Mouse (Mus musculus): ENCODE results near the gene Fbxl21.

DNA sequence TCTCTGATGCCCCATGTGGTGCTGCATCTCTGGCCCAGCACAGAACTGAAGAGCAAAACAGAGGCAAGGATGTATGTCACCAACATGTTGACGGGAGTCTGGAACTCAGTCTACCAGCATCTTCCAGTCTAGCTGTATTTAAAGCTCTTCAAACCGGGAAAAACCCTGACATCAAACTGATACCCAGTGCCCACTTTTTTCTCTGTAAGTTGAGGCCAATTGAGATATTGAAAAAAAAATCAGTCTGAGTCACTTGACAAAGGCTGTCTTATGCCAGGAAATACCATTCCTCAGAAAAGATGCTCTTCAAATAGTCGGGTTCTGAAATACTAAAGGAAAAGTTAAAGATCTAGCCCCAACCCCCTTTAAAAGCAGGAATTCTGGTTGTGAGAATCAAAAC lies 40.1 kb upstream of the Fbxl21 start, which contains the start of gene Il9:
- TF ChIP-seq CTCF (IDR thresholded peaks at IDR 0.05; ENCODE audit: extremely low read depth, insufficient read length, insufficient replicate concordance, low read depth, low read length), result no peak
- no peak for TF ChIP-seq POLR2A (IDR thresholded peaks at IDR 0.05; ENCODE audit: low read depth, low read length)

Measured in small intestine, adult 2 months (tissue).